Mouse (Mus musculus): ENCODE results near the gene Ccdc175. TPM values are rescaled to one million over a fixed set of nuclear protein-coding genes. Genes with fewer than 3 reads are reported as not detected.

Gene Ccdc175
- polyA plus RNA-seq, 1 experiment from 2014 or later: not detected

- Histone ChIP-seq H3K27me3 (ENCODE audit: control insufficient read depth, insufficient read depth, low read length) (no peaks in the 10 kb centered on the region), H3K9me3 (ENCODE audit: control insufficient read depth, low read length) (peaks cover 14% of the 10 kb centered on the region), H3K36me3 (replicated peaks; ENCODE audit: control insufficient read depth, insufficient read depth) (no peaks in the 10 kb centered on the region), H3K4me1 (replicated peaks; ENCODE audit: control insufficient read depth, insufficient read depth, low read length) (no peaks in the 10 kb centered on the region), H3K27ac (no peak overlapping the region), H3K9ac (no peak overlapping the region), H3K4me3 (replicated peaks; ENCODE audit: low read length) (no peak overlapping the region), H3K4me2 (replicated peaks) (no peak overlapping the region)
- DNase-seq (ENCODE audit: low spot score) (no peak), ATAC-seq (ENCODE audit: low FRiP score) (no peak)
- WGBS: 39% methylated on average over 6 of the region's 6 CpGs
Observed at GRCm38 (mm10) chr12:72053851-72054250, 131.0 kb downstream of the Ccdc175 start.

GRCm38 (mm10) chr12:72053303-72053702 lies 131.5 kb downstream of the Ccdc175 start:
- 48% methylated on average over 6 of the region's 6 CpGs for WGBS
- Histone ChIP-seq H3K27ac (no peak overlapping the region), H3K9me3 (ENCODE audit: control insufficient read depth, low read length) (peaks cover 14% of the 10 kb centered on the region), H3K4me3 (replicated peaks; ENCODE audit: low read length) (no peak overlapping the region), H3K4me2 (replicated peaks) (no peak overlapping the region), H3K4me1 (replicated peaks; ENCODE audit: control insufficient read depth, insufficient read depth, low read length) (no peaks in the 10 kb centered on the region), H3K36me3 (replicated peaks; ENCODE audit: control insufficient read depth, insufficient read depth) (no peaks in the 10 kb centered on the region), H3K27me3 (ENCODE audit: control insufficient read depth, insufficient read depth, low read length) (no peaks in the 10 kb centered on the region), H3K9ac (no peak overlapping the region)
- peak; percentile 54 for DNase-seq (ENCODE audit: low spot score)
- no peak for ATAC-seq (ENCODE audit: low FRiP score)

GRCm38 (mm10) chr12:72052571-72052970 lies 132.3 kb downstream of the Ccdc175 start:
- ATAC-seq (ENCODE audit: low FRiP score): no peak
- no peaks in the 10 kb centered on the region for H3K36me3 ChIP-seq (replicated peaks; ENCODE audit: control insufficient read depth, insufficient read depth)
- no peak for DNase-seq (ENCODE audit: low spot score)
- no peaks in the 10 kb centered on the region for H3K27me3 ChIP-seq (ENCODE audit: control insufficient read depth, insufficient read depth, low read length)
- no peak overlapping the region for H3K9ac ChIP-seq
- H3K9me3 ChIP-seq (ENCODE audit: control insufficient read depth, low read length): peaks cover 14% of the 10 kb centered on the region
- H3K27ac ChIP-seq: no peak overlapping the region
- 83% methylated on average over 6 of the region's 6 CpGs for WGBS
- H3K4me2 ChIP-seq (replicated peaks): no peak overlapping the region
- H3K4me3 ChIP-seq (replicated peaks; ENCODE audit: low read length): no peak overlapping the region
- no peaks in the 10 kb centered on the region for H3K4me1 ChIP-seq (replicated peaks; ENCODE audit: control insufficient read depth, insufficient read depth, low read length)

Small RNA genes lying within 50 kb of the gene (microRNA-seq; reads per million reads assigned to microRNA genes)
- gene Gm24466: not detected

Other genes starting within 250 kb of the Ccdc175 start
- gene Gpr135, start 113.9 kb downstream of the Ccdc175 start, polyA plus RNA-seq (2014; fragmentation: Nextera tagmentation; extraction: Ambion mirVana): 7.3 and 9.4 TPM in 2 replicates
- gene L3hypdh, start 99.6 kb downstream of the Ccdc175 start, polyA plus RNA-seq (2014; fragmentation: Nextera tagmentation; extraction: Ambion mirVana): 12.6 and 13.7 TPM in 2 replicates
- 86.6 and 101 TPM in 2 replicates for gene Jkamp, start 99.4 kb downstream of the Ccdc175 start, polyA plus RNA-seq (2014; fragmentation: Nextera tagmentation; extraction: Ambion mirVana)
- gene Rtn1, start 224.0 kb upstream of the Ccdc175 start, polyA plus RNA-seq (2014; fragmentation: Nextera tagmentation; extraction: Ambion mirVana): 2,853 and 2,859 TPM in 2 replicates

Data from hindbrain, embryonic 14.5 days (tissue).